Mouse (Mus musculus) ZHBTc4 (cell line): ENCODE measurements at regions not wholly inside any gene's neighbourhood (a gene's known extent, or its start where the extent isn't known, plus 50 kb on each side); places are given as distances from the start of the nearest gene placed in this dataset.
A peak's percentile ranks its signal among the peaks of the same experiment; 100 is the strongest.

Experiments used
- DNase-seq: peaks from one replicate; pipeline ENCODE4 v3.0.0-alpha.2; 2011; ENCODE audit warnings: low read depth, low spot score

DNA sequence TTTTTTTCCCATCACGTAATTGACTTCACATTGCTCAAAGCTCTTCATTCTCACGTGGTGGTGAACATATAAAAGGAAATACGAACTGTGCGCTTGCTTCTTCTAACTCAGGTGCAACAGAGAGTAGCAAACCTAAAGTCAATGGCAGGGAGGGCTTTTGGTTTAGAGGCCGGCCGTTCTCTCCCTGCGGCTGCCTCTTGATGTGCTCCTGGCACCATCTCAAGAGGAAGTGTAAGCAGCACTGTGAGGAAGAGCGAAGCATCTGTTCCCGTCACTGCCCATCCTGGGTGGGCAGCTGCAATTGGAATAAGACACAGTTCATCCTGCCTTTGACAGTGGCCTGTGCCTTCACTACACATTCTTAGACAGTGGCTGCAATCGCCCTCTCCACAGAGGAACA lies 204.0 kb downstream of the Gm11361 start:
- DNase-seq = no peak

DNA sequence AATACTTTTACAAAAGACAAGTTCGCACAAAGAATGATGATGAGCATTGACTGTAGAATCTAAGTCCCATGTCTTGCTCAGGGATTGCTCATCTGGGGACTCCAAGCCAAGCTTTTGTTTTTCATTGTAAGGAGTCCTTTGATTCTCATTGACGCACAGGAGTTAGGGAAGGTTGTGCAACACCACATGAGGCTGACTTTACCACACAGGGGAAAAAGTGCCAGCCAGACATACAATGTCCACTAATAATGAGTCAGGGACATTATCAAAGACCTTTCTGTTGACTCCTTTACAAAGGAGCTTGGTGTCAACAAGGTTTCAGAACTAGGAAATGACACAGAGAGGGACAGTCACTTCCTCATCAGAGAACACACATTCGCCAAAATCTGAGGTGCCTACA lies 200.1 kb downstream of the Gm11361 start:
- no peak for DNase-seq

- DNase-seq = no peak
Observed at GRCm38 (mm10) chr13:28455878-28456277, 198.6 kb downstream of the Gm11361 start.

- no peak for DNase-seq
Observed at GRCm38 (mm10) chr13:28455016-28455415, 197.7 kb downstream of the Gm11361 start.

DNA sequence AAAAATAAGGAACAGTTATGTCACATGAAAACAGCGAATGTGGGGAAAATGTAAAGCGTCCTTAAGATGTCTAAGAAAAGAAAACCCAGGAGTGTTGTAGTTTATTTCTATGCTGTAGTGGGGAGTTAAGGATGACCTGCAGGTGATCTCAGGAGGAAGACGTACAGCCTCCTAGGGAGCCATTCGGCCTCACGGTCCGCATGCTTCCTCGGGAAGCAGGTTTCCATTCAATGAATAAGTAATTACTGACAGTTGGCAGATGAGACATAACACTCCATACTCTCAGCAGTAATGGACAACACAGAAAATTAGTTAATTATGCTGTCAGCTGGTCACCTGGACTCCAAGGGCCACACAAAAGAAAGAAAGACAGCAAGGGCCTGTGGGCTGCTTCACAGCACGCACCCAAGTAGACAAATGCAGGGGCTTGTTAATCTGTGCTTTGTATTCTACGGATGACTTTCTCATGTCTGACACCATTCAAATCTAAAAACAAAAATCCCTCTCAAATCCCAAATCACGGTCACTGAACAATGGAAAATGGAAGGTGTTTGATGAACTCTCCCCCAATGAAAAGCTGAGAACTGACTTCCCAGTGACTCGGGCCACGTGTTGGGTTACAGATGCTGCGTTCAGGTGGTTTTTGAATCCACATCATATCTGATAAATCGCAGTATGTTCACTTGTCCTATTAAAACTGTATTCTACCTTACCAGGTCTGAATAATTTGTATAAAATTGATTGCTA lies 193.5 kb downstream of the Gm11361 start:
- no peak for DNase-seq

DNA sequence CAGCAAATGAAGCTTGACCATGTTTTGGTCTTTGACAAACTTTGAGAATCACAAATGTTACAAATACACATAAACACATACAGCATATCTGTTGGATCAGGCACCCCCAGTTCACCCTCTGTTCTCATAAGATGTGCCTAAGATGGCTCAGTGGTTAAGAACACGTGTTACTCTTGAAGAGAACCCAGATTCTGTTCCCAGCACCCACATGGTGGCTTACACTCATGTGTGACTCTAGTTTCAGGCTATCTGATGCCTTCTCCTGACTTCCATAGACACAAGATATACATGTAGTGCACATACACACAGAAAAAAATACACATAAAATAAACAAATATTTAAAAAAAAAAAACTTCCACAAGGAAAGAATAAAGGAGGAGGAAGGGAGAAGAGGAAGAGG lies 191.7 kb downstream of the Gm11361 start:
- no peak for DNase-seq

- no peak for DNase-seq
Observed at GRCm38 (mm10) chr13:28442250-28442649, 184.9 kb downstream of the Gm11361 start.

DNA sequence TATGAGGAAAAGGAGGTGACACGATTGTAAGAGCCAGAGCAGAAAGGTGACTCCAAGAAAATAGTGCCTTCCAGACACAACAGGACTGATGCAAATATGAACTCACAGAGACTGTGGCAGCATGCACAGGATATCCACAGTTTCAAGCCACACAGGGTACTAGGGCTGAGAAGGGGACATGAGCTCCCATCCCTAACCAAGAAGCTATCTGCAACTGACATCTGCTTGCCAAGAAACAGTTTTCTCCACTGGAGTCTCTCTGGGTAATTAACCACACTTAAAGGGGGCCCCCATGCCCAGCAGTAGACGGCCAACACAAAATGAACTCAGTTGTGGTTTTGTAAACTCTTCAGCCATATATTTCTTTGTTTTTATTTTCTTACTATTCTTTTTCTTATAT lies 176.1 kb downstream of the Gm11361 start:
- DNase-seq = no peak

- DNase-seq = no peak
Observed at GRCm38 (mm10) chr13:28432017-28432416, 174.7 kb downstream of the Gm11361 start.

GRCm38 (mm10) chr13:28426085-28426484 lies 168.8 kb downstream of the Gm11361 start:
- peak; percentile 12 for DNase-seq

DNA sequence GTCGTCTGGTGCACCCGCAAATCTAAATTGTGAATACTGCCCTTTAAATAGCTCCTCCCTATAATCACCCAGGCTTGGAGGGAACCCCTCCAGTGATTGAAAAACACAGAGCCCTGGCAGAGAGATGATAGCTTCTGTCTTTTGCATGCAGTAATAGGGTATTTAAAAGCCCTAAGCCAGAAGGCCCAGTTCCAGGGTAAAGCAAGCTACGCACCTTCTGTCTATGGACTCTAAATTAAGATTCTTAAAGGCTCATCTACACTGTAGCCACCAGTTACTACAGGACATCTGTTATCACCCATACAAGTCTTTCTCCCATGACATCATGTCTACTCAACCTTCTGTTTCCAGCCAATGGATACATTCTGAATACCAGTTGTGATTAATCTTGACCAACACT lies 167.8 kb downstream of the Gm11361 start:
- no peak for DNase-seq

DNA sequence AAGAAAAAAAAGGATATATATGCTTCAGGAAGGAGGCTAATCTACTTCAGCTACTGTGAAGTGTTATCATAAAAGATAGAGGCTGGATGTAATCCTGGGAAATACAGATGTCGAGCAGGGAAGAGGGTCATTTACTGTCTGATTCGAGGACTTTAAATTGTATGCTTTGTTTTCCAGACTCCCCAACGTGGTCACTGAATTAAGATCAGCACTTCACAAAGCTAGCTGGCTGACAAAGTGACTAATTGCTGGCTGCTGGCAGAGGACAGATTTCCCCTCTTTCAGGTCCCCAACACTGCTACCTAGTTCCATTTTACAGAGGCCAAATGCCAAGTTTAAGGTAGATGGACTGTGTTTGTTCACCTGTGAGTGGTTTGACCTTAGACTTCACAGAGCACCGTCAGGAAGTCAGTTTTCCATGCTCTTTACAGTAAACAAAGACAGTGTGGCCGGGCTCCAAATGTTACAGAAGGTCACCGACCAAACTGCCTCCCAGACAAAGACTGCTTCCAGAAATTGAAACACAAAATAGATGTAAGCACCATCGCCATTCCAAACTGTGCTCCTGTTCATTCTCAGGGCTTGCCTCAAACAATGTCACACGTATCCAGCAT lies 167.2 kb downstream of the Gm11361 start:
- peak; percentile 21 for DNase-seq

GRCm38 (mm10) chr13:28421309-28421708 lies 164.0 kb downstream of the Gm11361 start:
- DNase-seq = no peak

DNA sequence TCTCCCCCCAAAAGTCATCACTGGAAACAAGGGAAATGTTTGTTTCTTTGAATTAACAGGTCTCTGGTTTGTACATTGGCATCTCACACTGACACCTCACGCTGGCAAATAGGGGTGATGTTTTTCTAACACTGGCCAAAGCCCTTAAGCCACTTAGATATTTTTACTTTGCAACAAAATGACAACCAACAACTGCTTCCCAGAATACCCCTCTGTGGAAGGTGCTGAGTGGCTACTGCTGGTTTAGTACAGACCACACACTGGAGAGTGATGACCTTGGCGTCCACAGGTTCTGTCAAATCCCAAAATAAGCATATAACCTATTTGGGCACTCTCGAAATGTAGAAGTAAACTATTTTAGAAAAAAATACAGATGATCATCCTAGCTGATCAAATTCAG lies 163.3 kb downstream of the Gm11361 start:
- no peak for DNase-seq

GRCm38 (mm10) chr13:28419950-28420381 lies 162.6 kb downstream of the Gm11361 start:
- peak; percentile 12 for DNase-seq

DNA sequence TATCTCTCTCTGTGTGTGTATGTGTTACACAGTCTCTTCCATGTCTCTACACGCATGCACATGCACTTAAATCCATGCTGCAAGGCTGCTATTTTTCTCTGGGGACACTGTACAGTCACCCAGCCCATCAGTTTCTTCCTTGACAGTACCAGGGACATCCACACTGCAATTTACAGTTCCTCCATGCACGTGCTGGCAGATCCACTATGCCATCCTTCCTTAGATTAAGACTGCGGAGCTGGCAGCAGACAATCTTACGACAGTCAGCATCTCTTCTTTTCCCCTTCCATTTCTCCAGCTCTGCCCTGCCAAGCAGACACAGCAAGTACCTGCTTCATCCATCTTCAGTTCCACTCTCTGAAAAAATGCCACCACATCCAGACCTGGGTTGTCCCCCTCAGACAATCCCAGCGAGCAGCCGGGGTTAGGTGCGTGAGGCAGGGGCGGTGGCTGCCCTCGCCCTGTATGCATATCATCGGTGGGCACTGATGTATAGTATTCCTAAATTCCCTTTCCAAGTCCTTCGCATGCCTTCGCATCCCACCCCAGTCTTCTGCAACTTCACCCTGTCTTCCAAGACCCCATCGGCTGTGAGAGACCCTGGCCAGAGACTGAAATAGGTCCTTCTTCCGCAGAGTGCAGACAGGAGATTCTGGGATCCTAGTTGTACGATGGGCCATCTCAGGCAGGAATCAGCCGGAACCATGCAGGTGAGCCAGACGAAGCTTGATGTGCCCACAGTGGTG lies 161.8 kb downstream of the Gm11361 start:
- no peak for DNase-seq

DNA sequence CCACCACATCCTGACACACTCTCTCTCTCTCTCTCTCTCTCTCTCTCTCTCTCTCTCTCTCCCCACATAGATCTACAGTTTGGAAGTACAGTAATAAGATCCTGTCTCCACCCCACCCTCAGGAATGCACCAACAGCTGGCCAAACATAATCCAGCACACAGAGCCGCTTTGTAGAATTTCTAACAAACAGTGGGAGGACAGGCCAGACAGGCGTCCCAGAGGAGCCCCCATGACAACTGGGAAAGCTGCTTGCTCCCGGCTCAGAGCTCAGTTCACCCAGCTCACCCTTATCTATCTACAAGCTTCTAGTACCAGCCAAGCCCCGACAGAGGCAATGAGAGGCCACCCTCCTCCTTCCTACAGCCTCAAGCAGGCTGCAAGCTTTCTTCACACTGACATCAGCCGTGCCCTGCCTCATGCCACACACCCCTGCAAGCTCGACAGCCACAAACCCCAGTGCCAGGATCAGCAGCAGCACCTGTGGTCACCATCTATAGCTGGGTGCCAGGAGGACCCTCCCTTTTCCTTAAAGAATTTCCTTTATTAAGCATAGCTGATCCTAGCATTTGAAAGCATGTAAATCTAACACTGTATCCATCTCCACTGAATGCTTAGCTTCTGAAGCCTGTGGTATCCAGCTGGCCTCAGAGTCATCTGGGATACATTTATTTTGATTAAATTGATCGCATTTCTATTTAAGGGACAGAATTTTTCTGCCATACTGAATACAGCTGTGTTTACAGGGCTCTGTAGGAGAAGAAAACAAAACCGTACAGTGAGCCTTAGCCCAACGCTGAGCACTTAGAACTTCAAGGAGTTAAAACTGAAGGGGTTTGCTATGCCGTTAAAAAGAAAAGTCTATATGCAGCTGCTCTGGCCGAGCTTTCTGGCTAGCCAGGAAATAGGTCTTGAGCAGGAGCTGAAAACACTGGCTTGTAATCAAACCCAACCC lies 160.9 kb downstream of the Gm11361 start:
- DNase-seq = no peak

DNA sequence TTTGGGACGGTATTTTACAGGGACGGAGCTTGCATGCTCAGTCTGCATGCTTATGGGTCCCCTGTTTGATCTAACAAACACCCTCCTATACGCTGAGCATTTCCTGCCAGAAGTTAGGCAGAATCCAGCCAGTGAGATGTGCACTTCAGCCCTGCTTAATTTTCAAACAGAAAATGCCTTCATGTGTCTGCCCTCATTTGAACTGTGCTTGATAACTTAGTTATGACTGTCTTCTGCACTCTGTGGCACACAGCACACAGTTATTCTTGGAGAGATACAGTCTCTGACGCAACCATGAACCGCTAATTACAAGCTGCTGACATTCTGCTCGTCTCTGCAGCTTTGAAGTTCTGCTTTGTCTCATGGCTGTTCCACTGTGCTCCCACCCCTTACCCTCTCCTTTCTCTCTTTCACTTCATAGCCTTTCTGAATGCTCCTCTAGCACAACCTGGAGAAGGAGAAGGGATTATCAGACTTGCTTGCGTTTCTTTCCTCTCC lies 160.2 kb downstream of the Gm11361 start:
- no peak for DNase-seq

GRCm38 (mm10) chr13:28416887-28417286 lies 159.6 kb downstream of the Gm11361 start:
- DNase-seq = no peak

- no peak for DNase-seq
Observed at GRCm38 (mm10) chr13:28416231-28416630, 158.9 kb downstream of the Gm11361 start.

DNA sequence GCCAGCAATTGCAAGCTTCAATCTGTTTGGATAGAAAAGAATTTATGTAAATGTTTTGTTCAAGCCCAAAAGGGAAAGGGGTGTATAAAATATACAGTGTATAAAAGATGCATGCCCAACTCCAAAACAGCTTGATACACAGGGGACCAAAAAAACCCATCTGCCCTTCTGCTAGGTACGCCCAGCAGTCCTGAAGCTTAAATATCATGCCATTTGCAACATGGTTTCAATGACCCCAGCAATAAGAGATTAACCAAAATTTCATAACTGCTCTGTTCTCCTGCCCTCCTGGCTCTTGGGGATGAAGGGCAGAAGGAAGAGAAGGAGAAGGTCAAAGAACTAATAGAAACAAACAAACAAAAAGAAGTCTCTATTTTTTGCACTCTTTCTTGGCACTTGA lies 158.4 kb downstream of the Gm11361 start:
- DNase-seq = no peak
